Mouse (Mus musculus): ENCODE measurements around the gene Syn3. TPM values are rescaled to one million over a fixed set of nuclear protein-coding genes. Genes with fewer than 3 reads are reported as not detected.
"Not testable (repeated sequence)": the region's sequence is repeated elsewhere in the genome, so short reads cannot be mapped to it uniquely, and the experiment has no call there.

The Syn3 gene
- polyA plus RNA-seq, 2 experiments = 1.9 to 2.0 TPM

GRCm38 (mm10) chr10:86126478-86126877, 372.2 kb downstream of the Syn3 start:
- no peaks in the 10 kb centered on the region for H3K4me1 ChIP-seq (ENCODE audit: control insufficient read depth, insufficient read depth, low read length)
- H3K9me3 ChIP-seq (ENCODE audit: control insufficient read depth, low read length) = no peaks in the 10 kb centered on the region
- no peak overlapping the region for H3K4me3 ChIP-seq (replicated peaks; ENCODE audit: low read length)
- no peak overlapping the region for H3K9ac ChIP-seq (ENCODE audit: low read depth, low read length, severe bottlenecking)
- no peaks in the 10 kb centered on the region for H3K36me3 ChIP-seq (ENCODE audit: control insufficient read depth, insufficient read depth, low read length)
- no peak for DNase-seq (ENCODE audit: low spot score)
- no peaks in the 10 kb centered on the region for H3K27me3 ChIP-seq (ENCODE audit: control insufficient read depth, insufficient read depth, low read length)
- ATAC-seq (ENCODE audit: low FRiP score, low read depth) = no peak
- no peak for TF ChIP-seq POLR2A (IDR thresholded peaks at IDR 0.05; ENCODE audit: borderline replicate concordance, extremely low read depth, insufficient read depth, insufficient read length)
- no peak overlapping the region for H3K4me2 ChIP-seq (replicated peaks; ENCODE audit: low read depth, low read length, severe bottlenecking)
- H3K27ac ChIP-seq (replicated peaks; ENCODE audit: low read depth, low read length) = no peak overlapping the region
- 85% methylated on average over 11 of the region's 11 CpGs for WGBS

GRCm38 (mm10) chr10:86125421-86125820, 373.3 kb downstream of the Syn3 start:
- H3K4me1 ChIP-seq (ENCODE audit: control insufficient read depth, insufficient read depth, low read length) = no peaks in the 10 kb centered on the region
- no peaks in the 10 kb centered on the region for H3K27me3 ChIP-seq (ENCODE audit: control insufficient read depth, insufficient read depth, low read length)
- no peak for TF ChIP-seq POLR2A (IDR thresholded peaks at IDR 0.05; ENCODE audit: borderline replicate concordance, extremely low read depth, insufficient read depth, insufficient read length)
- no peak for ATAC-seq (ENCODE audit: low FRiP score, low read depth)
- no peak for DNase-seq (ENCODE audit: low spot score)
- no peak overlapping the region for H3K9ac ChIP-seq (ENCODE audit: low read depth, low read length, severe bottlenecking)
- H3K27ac ChIP-seq (replicated peaks; ENCODE audit: low read depth, low read length) = no peak overlapping the region
- no peak overlapping the region for H3K4me3 ChIP-seq (replicated peaks; ENCODE audit: low read length)
- no peak overlapping the region for H3K4me2 ChIP-seq (replicated peaks; ENCODE audit: low read depth, low read length, severe bottlenecking)
- WGBS = 83% methylated on average over 2 of the region's 2 CpGs
- no peaks in the 10 kb centered on the region for H3K9me3 ChIP-seq (ENCODE audit: control insufficient read depth, low read length)
- H3K36me3 ChIP-seq (ENCODE audit: control insufficient read depth, insufficient read depth, low read length) = no peaks in the 10 kb centered on the region

GRCm38 (mm10) chr10:86124115-86124514, 374.6 kb downstream of the Syn3 start:
- no peak overlapping the region for H3K27ac ChIP-seq (replicated peaks; ENCODE audit: low read depth, low read length)
- DNase-seq (ENCODE audit: low spot score) (no peak), ATAC-seq (ENCODE audit: low FRiP score, low read depth) (no peak)
- 67% methylated on average over 4 of the region's 4 CpGs for WGBS
- no peaks in the 10 kb centered on the region for H3K4me1 ChIP-seq (ENCODE audit: control insufficient read depth, insufficient read depth, low read length)
- H3K4me2 ChIP-seq (replicated peaks; ENCODE audit: low read depth, low read length, severe bottlenecking) = no peak overlapping the region
- no peaks in the 10 kb centered on the region for H3K27me3 ChIP-seq (ENCODE audit: control insufficient read depth, insufficient read depth, low read length)
- no peaks in the 10 kb centered on the region for H3K36me3 ChIP-seq (ENCODE audit: control insufficient read depth, insufficient read depth, low read length)
- H3K9me3 ChIP-seq (ENCODE audit: control insufficient read depth, low read length) = no peaks in the 10 kb centered on the region
- H3K9ac ChIP-seq (ENCODE audit: low read depth, low read length, severe bottlenecking) = no peak overlapping the region
- no peak overlapping the region for H3K4me3 ChIP-seq (replicated peaks; ENCODE audit: low read length)
- no peak for TF ChIP-seq POLR2A (IDR thresholded peaks at IDR 0.05; ENCODE audit: borderline replicate concordance, extremely low read depth, insufficient read depth, insufficient read length)

GRCm38 (mm10) chr10:86123224-86123623, 375.5 kb downstream of the Syn3 start:
- DNase-seq (ENCODE audit: low spot score) (no peak), ATAC-seq (ENCODE audit: low FRiP score, low read depth) (no peak)
- H3K27me3 ChIP-seq (ENCODE audit: control insufficient read depth, insufficient read depth, low read length) = no peaks in the 10 kb centered on the region
- TF ChIP-seq POLR2A (IDR thresholded peaks at IDR 0.05; ENCODE audit: borderline replicate concordance, extremely low read depth, insufficient read depth, insufficient read length) = no peak
- H3K4me1 ChIP-seq (ENCODE audit: control insufficient read depth, insufficient read depth, low read length) = no peaks in the 10 kb centered on the region
- H3K9ac ChIP-seq (ENCODE audit: low read depth, low read length, severe bottlenecking) = no peak overlapping the region
- H3K4me3 ChIP-seq (replicated peaks; ENCODE audit: low read length) = no peak overlapping the region
- H3K9me3 ChIP-seq (ENCODE audit: control insufficient read depth, low read length) = no peaks in the 10 kb centered on the region
- 96% methylated on average over 2 of the region's 2 CpGs for WGBS
- H3K36me3 ChIP-seq (ENCODE audit: control insufficient read depth, insufficient read depth, low read length) = no peaks in the 10 kb centered on the region
- H3K4me2 ChIP-seq (replicated peaks; ENCODE audit: low read depth, low read length, severe bottlenecking) = no peak overlapping the region
- no peak overlapping the region for H3K27ac ChIP-seq (replicated peaks; ENCODE audit: low read depth, low read length)

- not testable (repeated sequence) for H3K27me3 ChIP-seq (ENCODE audit: control insufficient read depth, insufficient read depth, low read length); DNase-seq (ENCODE audit: low spot score); H3K4me3 ChIP-seq (replicated peaks; ENCODE audit: low read length); H3K27ac ChIP-seq (replicated peaks; ENCODE audit: low read depth, low read length); H3K4me2 ChIP-seq (replicated peaks; ENCODE audit: low read depth, low read length, severe bottlenecking); H3K4me1 ChIP-seq (ENCODE audit: control insufficient read depth, insufficient read depth, low read length); H3K9me3 ChIP-seq (ENCODE audit: control insufficient read depth, low read length); H3K9ac ChIP-seq (ENCODE audit: low read depth, low read length, severe bottlenecking); ATAC-seq (ENCODE audit: low FRiP score, low read depth); H3K36me3 ChIP-seq (ENCODE audit: control insufficient read depth, insufficient read depth, low read length)
- WGBS = 89% methylated on average over 10 of the region's 10 CpGs
These were observed 376.2 kb downstream of the Syn3 start for GRCm38 (mm10) chr10:86122456-86122855.

- no peaks in the 10 kb centered on the region for H3K36me3 ChIP-seq (ENCODE audit: control insufficient read depth, insufficient read depth, low read length)
- H3K4me3 ChIP-seq (replicated peaks; ENCODE audit: low read length) = no peak overlapping the region
- ATAC-seq (ENCODE audit: low FRiP score, low read depth) = no peak
- WGBS = 82% methylated on average over 2 of the region's 2 CpGs
- no peak overlapping the region for H3K27ac ChIP-seq (replicated peaks; ENCODE audit: low read depth, low read length)
- H3K4me1 ChIP-seq (ENCODE audit: control insufficient read depth, insufficient read depth, low read length) = no peaks in the 10 kb centered on the region
- no peaks in the 10 kb centered on the region for H3K9me3 ChIP-seq (ENCODE audit: control insufficient read depth, low read length)
- no peak for DNase-seq (ENCODE audit: low spot score)
- H3K9ac ChIP-seq (ENCODE audit: low read depth, low read length, severe bottlenecking) = no peak overlapping the region
- H3K4me2 ChIP-seq (replicated peaks; ENCODE audit: low read depth, low read length, severe bottlenecking) = no peak overlapping the region
- H3K27me3 ChIP-seq (ENCODE audit: control insufficient read depth, insufficient read depth, low read length) = no peaks in the 10 kb centered on the region
- no peak for TF ChIP-seq POLR2A (IDR thresholded peaks at IDR 0.05; ENCODE audit: borderline replicate concordance, extremely low read depth, insufficient read depth, insufficient read length)
These were observed 382.4 kb downstream of the Syn3 start for GRCm38 (mm10) chr10:86116268-86116667.
